Mouse (Mus musculus) neural tube, embryonic 11.5 days (tissue): ENCODE results near the gene Kat5. TPM values are rescaled to one million over a fixed set of nuclear protein-coding genes. Genes with fewer than 3 reads are reported as not detected.

ENCODE experiments used
- ATAC-seq: fragments of 200-750 bp; cut with Nextera tagmentation; 2 replicates; pipeline ENCODE4 v1.8.0; 2017; ENCODE audit warnings: moderate number of reproducible peaks, mild to moderate bottlenecking, moderate TSS enrichment, moderate library complexity; ENCODE audit not compliant: insufficient read depth, low FRiP score, low TSS enrichment
- DNase-seq: peaks from one replicate; pipeline ENCODE4 v3.0.0-alpha.2; 2015; ENCODE audit warnings: low spot score
- H3K27ac ChIP-seq: fragments of 300-500 bp; sonication (generic); 2 replicates; pipeline ENCODE4 v1.5.1; 2014; ENCODE audit warnings: low read depth, mild to moderate bottlenecking, low read length
- H3K27me3 ChIP-seq: fragments of 300-500 bp; sonication (generic); 2 replicates; pipeline ENCODE4 v1.6.1; 2014; ENCODE audit warnings: mild to moderate bottlenecking, low read length, mixed read lengths; ENCODE audit not compliant: control insufficient read depth, insufficient read depth
- H3K36me3 ChIP-seq: fragments of 300-500 bp; sonication (generic); 2 replicates; pipeline ENCODE4 v1.6.1; 2014; ENCODE audit warnings: mild to moderate bottlenecking, low read length, moderate library complexity, mixed read lengths; ENCODE audit not compliant: control insufficient read depth, insufficient read depth
- H3K4me1 ChIP-seq: fragments of 300-500 bp; sonication (generic); 2 replicates; pipeline ENCODE4 v1.6.1; 2014; ENCODE audit warnings: low read length, mixed read lengths; ENCODE audit not compliant: control insufficient read depth, insufficient read depth
- H3K4me2 ChIP-seq: fragments of 300-500 bp; sonication (generic); 2 replicates; pipeline ENCODE4 v1.6.1; 2014; ENCODE audit warnings: low read depth, mild to moderate bottlenecking, moderate library complexity
- H3K4me3 ChIP-seq: fragments of 300-500 bp; sonication (generic); 2 replicates; pipeline ENCODE4 v1.5.1; 2014; ENCODE audit warnings: low read depth, low read length
- H3K9ac ChIP-seq: fragments of 300-500 bp; sonication (generic); 2 replicates; pipeline ENCODE4 v1.6.1; 2014; ENCODE audit warnings: mild to moderate bottlenecking, low read length
- H3K9me3 ChIP-seq: fragments of 300-500 bp; sonication (generic); 2 replicates; pipeline ENCODE4 v1.6.1; 2016; ENCODE audit warnings: low read length; ENCODE audit not compliant: control insufficient read depth
- WGBS: fragments of 180-500 bp; shearing (Covaris S2); extraction: QIAGEN DNeasy Blood & Tissue Kit; methylation state at CpG from one replicate; pipeline ENCODE4 v1.1.7; 2014; 5-methylcytosine and 5-hydroxymethylcytosine counted together
- polyA plus RNA-seq: library from polyadenylated mRNA; unstranded; fragments of >200 nt; fragmentation: Nextera tagmentation; extraction: Ambion mirVana; gene quantifications from 2 replicates; pipeline ENCODE4 v1.2.1, GENCODE M21; 2014

The Kat5 gene
- polyA plus RNA-seq: 36.3 and 36.5 TPM in 2 replicates

DNA sequence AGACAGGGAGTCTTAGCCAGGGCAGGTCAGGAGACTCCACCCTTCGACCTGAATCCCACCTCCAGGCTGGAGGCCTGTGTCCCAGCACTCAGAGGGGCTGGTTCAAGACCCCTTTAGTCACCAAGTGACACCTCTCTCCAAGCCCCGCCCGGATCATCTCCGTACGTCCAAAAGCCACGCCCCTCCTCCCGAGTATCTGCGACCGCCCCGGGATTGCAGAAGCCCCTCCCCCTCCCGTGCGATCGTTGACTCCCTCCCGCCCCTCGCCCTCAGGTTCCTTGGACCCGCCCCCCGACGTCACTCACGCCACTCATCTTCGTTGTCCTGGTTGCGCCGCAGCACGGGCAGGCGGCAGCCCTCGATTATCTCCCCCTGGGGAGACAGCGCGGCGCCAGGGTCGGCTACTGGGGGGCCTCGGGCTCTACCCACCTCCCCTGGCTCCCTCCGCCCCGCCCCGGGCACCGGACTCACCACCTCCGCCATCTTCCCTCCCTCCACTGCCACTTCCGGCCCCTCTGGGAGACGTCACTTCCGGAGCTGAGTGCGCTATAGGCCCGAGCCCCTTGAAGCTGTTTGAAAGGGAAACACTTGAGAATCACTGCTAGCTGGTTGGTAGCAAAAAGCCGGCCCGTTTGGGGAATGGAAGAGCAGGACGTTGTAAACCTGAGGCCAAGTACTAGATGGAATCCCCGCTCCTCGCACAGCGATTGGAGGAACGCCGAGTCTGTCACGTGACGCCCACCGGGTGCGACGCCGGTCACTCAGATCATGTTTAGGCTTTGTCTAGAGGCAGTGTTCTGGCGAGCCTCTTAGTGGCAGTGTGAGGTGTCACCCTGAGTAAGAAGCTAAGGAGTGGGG is at the start of gene Kat5:
TSS of gene Kat5 (minus strand) at position 691 of the 858 bp plus-strand sequence.
- Histone ChIP-seq H3K9me3 (no peaks in the 10 kb centered on the region), H3K4me1 (peaks cover 9% of the 10 kb centered on the region), H3K9ac (peak within 1 kb of the TSS; percentile 80), H3K27ac (peak within 1 kb of the TSS; percentile 97), H3K27me3 (no peaks in the 10 kb centered on the region), H3K4me3 (peak within 1 kb of the TSS; percentile 60), H3K4me2 (peak within 1 kb of the TSS; percentile 64), H3K36me3 (peaks cover 14% of the 10 kb centered on the region; the same call in 1 of the 2 replicates)
- DNase-seq (peak; percentile 94), ATAC-seq (peak; percentile 94)
- WGBS: under 1% methylated on average over 51 of the region's 55 CpGs

DNA sequence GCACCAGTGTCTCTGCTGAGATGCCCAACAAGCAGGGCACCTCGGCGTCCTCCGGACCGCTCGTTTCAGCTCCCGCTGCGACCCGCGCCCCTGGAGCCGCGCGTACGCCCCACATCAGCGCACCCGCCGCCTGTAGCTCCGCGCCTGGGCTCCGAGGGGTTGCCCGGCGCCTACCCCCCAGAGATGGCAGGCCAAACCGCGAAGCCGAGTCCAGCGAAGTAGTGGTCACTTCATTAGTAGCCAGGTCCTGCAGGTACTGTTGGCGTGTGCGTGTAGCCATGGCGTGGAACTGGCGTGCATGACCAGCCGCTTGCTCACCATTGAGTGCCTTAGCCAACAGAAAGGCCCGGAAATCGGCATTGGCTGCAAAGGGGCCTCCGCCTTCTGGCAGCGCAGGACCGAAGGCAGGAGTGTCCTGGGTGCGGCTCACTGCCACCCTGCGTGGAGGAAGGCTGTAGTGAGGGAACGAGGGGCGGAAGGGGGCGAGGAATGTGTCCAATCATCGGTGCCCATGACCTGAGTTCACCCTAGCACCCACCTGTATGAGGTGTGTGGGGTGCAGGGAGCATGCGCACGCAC is 44.8 kb upstream of the Kat5 start:
- Histone ChIP-seq H3K4me3 (peak overlapping the region; percentile 43), H3K9ac (peak overlapping the region; percentile 26), H3K4me2 (peak overlapping the region; percentile 82), H3K4me1 (peaks cover 12% of the 10 kb centered on the region), H3K27me3 (peaks cover 25% of the 10 kb centered on the region), H3K27ac (no peak overlapping the region), H3K9me3 (no peaks in the 10 kb centered on the region), H3K36me3 (no peaks in the 10 kb centered on the region)
- ATAC-seq (no peak), DNase-seq (no peak)
- 7% methylated on average over 43 of the region's 43 CpGs for WGBS

DNA sequence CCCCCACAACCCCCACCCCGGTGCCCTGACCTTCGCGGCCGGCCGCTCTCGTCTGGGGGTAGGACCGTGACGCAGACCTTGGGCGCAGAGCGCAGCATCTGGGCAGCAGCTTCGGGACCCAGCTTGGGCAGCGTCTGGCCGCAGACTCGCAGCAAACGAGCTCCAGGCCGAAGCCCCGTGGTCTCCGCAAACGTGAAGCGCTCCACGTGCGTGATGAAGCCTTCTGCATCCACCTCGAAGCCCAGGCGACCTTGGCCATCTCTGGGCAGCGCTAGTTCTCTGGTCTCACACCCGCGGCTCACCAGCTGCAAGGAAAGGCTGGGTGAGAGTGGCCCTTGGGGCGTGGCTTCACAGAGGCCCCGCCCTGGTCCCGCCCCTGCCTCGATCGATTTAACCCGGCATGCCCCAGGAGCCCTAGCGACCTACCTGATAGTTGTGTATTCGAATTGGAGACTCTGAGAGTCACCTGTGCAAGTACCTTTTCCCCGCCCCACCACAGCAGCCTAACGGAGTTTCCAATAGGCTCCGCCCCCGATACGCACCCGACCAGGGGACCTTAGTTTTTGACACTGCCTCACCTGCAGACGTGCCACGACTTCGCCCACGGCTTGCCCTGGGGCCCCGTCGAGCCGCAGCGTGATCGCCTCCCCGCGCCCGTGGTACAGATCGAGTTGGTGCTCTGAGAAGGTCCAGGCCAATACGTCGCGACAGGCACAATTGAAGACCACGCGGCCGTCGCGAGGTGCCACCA is 44.1 kb upstream of the Kat5 start:
- Histone ChIP-seq H3K4me3 (peak overlapping the region; percentile 43), H3K36me3 (no peaks in the 10 kb centered on the region), H3K9ac (peak overlapping the region; percentile 26), H3K4me2 (peak overlapping the region; percentile 82), H3K27ac (no peak overlapping the region), H3K9me3 (no peaks in the 10 kb centered on the region), H3K27me3 (peaks cover 25% of the 10 kb centered on the region), H3K4me1 (peaks cover 13% of the 10 kb centered on the region)
- ATAC-seq (peak; percentile 60; the same call in 1 of the 2 replicates), DNase-seq (peak; percentile 76)
- 2% methylated on average over 62 of the region's 62 CpGs for whole genome bisulfite sequencing

DNA sequence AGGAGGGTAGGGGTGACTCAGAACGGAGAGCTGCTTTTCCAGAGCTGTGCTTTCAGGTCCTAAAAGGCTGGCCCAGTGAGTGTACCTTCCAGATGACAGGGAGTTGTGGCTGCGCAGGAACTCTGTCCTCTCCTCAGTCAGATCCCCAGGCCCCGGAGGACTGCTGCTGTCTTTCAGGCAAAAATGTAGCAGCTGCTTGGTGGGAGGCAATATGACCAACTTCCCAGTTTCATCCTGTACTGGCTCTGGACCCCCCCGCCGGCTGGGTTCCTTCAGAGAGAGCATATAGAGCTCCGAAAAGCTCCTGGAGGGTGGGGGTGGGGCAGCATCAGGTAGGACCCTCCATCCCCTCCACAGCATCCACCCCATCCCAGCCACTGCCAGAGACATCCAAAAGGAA is 42.5 kb upstream of the Kat5 start:
- Histone ChIP-seq H3K27ac (no peak overlapping the region), H3K27me3 (peaks cover 25% of the 10 kb centered on the region), H3K4me2 (no peak overlapping the region), H3K9ac (no peak overlapping the region; the same call in 1 of the 2 replicates), H3K9me3 (no peaks in the 10 kb centered on the region), H3K36me3 (peaks cover under 1% of the 10 kb centered on the region; the same call in 1 of the 2 replicates), H3K4me1 (peaks cover 21% of the 10 kb centered on the region), H3K4me3 (no peak overlapping the region)
- DNase-seq (no peak), ATAC-seq (no peak)
- WGBS: 78% methylated on average over 6 of the region's 6 CpGs

DNA sequence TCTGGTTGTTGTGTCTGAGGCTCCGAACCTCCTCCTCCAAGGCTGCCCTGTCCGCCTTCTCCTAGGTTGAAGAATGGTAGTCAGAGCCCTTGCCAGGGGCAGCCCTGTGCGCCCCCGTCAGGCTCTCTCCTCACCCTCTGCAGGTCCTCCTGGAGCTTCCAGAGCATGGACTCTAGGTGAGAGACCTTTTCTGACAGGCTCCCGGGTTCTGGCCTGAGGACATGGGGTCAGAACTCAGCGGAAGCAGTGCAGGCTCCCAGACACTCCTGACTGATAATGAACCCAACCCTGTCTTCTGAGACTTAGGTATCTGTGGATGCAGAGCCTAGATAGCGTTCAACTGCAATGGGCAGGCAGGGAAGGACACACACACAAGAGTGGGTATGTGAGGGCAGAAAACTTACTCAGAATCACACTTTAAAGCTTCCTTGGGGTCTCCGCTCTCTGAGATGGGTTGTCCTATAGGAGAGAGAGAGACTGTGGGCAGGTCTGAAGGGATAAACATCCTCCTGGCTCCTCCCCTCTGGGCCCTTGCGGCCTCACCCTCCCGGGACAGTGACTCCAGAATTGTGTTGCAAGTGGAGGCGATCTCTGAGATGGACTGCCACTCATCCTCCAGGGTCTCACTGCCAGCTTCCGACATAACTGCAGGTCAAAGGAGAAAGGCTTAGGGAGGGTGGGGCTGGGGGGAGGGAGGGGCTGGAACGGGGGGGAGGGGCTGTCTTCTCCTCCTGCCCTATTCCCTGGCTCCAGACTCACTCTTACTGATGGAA is 41.7 kb upstream of the Kat5 start:
- Histone ChIP-seq H3K9ac (no peak overlapping the region), H3K4me2 (no peak overlapping the region), H3K27me3 (peaks cover 25% of the 10 kb centered on the region), H3K4me1 (peaks cover 21% of the 10 kb centered on the region), H3K4me3 (no peak overlapping the region), H3K36me3 (peaks cover 7% of the 10 kb centered on the region), H3K9me3 (no peaks in the 10 kb centered on the region), H3K27ac (no peak overlapping the region)
- WGBS: 64% methylated on average over 13 of the region's 13 CpGs
- no peak for DNase-seq
- no peak for ATAC-seq

DNA sequence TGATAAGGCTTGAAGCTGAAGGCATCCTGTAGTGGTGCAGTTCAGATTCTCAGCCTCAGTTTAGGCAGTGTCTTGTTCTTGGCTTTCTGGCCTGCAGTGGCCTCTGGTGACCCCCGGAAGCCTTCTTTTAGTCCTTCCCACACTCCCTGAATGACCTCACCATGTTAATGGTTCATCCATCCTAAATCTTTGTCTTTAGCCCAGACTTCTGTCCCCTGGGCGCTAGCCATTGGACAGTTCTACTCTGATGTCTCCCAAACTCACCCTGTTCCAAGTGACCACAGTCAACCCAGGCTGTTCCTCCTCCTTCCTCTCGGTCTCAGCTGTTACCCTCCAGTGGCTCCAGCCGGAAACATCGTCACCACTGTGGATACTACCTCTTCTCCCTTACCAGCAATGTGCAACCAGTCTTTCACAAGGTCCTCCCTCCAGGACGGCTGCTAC is 39.3 kb upstream of the Kat5 start:
- Histone ChIP-seq H3K27ac (peak overlapping the region; percentile 67; the same call in 1 of the 2 replicates), H3K27me3 (peaks cover 5% of the 10 kb centered on the region), H3K4me1 (peaks cover 13% of the 10 kb centered on the region), H3K4me3 (peak overlapping the region; percentile 19; the same call in 1 of the 2 replicates), H3K9me3 (no peaks in the 10 kb centered on the region), H3K36me3 (peaks cover 15% of the 10 kb centered on the region), H3K9ac (peak overlapping the region; percentile 41; the same call in 1 of the 2 replicates), H3K4me2 (peak overlapping the region; percentile 52)
- ATAC-seq: no peak
- DNase-seq: no peak
- WGBS: 69% methylated on average over 6 of the region's 6 CpGs

DNA sequence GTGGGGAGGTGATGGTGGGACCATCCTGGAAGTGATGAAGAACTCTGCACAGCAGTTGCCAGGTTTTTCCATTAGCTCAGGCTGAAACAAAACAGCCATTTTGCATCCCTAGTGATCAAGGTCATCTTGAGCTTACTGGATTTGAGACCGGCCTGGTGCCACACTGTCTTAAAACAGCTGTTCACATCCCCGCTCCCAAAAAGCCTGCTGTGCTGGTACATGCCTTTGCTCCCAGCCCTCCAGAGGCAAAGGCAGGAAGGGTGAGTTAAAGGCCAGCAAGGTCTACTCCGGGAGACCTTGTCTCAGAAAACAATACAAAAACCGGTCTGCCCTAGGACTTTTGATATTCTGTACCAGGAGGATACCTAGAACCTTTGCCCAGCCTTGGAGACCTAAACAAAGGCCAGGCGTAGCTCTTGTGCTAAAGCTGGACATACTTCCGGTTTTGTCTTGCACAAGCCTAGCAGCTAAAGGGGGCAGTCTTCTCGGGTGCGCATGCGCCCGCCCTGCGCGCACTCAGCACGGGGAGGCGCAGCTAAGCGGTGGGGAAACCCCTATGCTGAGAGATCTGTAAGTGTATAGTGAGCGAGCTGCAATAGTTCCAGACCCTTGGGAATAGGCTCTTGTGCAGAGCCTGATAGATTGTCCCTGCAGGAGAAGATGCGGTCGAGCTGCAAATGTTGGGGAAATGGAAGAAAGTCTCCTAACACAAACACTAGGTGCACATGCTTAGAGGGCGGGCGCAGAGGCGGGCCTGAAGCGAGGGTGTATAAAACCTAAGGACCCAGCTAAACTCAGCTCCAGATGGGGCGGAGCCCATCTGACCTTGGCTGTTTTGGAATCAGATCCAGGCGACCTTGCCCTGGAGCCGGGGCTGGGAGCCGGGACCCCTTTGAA is 38.6 kb upstream of the Kat5 start:
- H3K9me3 ChIP-seq: no peaks in the 10 kb centered on the region
- H3K4me1 ChIP-seq: peaks cover 9% of the 10 kb centered on the region
- 18% methylated on average over 26 of the region's 26 CpGs for WGBS
- H3K4me3 ChIP-seq: peak overlapping the region; percentile 19; the same call in 1 of the 2 replicates
- H3K27ac ChIP-seq: peak overlapping the region; percentile 67
- H3K9ac ChIP-seq: peak overlapping the region; percentile 41
- H3K4me2 ChIP-seq: peak overlapping the region; percentile 52
- H3K27me3 ChIP-seq: 0 out of 2 replicates have a peak, but pooled peaks cover 2% of the 10 kb centered on the region
- peaks cover 17% of the 10 kb centered on the region for H3K36me3 ChIP-seq
- peak; percentile 87 for DNase-seq
- ATAC-seq: peak; percentile 72
